Mouse (Mus musculus): Measurements from ENCODE around the gene Il4i1.

DNA sequence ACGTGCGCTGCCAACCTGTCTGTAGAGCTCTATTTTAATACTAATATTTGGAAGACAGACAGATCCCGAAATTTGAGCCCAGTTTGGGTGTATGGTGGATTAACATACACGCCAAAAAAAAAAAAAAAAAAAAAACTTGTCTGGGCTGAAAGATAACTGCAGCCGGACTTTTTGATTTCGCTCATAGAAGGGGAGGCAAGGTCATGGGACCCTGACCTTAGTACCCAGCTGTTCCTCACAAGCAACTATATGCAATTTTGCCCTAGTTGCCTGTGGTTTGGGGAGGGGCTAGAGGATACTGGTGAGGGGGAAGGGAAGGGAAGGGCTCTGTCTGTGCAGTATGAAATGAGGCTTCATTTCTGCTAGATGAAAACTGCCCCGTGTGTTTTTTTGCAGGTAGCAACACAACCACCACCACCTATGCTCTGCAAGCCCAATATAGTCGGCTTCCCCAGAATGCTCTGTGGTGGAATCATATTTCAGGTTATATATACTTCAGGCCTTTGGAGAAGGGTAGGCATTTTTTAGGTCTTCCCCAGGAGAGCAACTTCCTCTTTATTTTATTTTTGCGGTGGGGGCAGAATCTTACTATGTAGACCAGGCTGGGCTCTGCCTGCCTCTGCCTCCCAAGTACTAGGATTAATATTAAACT lies 40.2 kb downstream of the Il4i1 start:
- TF ChIP-seq CTCF (IDR thresholded peaks at IDR 0.05; ENCODE audit: low read depth) (no peak), EP300 (IDR thresholded peaks at IDR 0.05; ENCODE audit: low read depth) (0 out of 2 replicates have a peak, but pooled peaks have one; percentile 46)
